Mouse (Mus musculus) skeletal muscle tissue, postnatal 0 days (tissue): Measurements from ENCODE around the gene Vsx2. TPM values are rescaled to one million over a fixed set of nuclear protein-coding genes. Genes with fewer than 3 reads are reported as not detected.

Experiments used
- polyA plus RNA-seq: library from polyadenylated mRNA; unstranded; fragments of >200 nt; fragmentation: Nextera tagmentation; extraction: Ambion mirVana; gene quantifications from 2 replicates; pipeline ENCODE4 v1.2.1, GENCODE M21; 2015

The Vsx2 gene
- polyA plus RNA-seq: not detected in 2 replicates

GRCm38 (mm10) chr12:84569336-84569970 lies at the start of gene Vsx2:
Gene Vsx2, plus strand, starts transcription at chr12:84569762.

GRCm38 (mm10) chr12:84616977-84617630 lies 47.5 kb downstream of the Vsx2 start, which contains the start of gene Abcd4:
Gene Abcd4, minus strand, starts transcription at chr12:84617413.

GRCm38 (mm10) chr12:84640654-84641053 lies 71.1 kb downstream of the Vsx2 start, which contains the start of gene Vrtn:
Gene Vrtn, plus strand, starts transcription at chr12:84641019.

Other genes with a start within 250 kb of the Vsx2 start
- gene Coq6, start 208.1 kb upstream of the Vsx2 start, polyA plus RNA-seq: 44.9 and 45.2 TPM in 2 replicates
- gene Fam161b, start 207.9 kb upstream of the Vsx2 start, polyA plus RNA-seq: 0.46 and 0.90 TPM in 2 replicates
- gene Entpd5, start 160.7 kb upstream of the Vsx2 start, polyA plus RNA-seq: 5.3 and 6.6 TPM in 2 replicates
- 0.54 and 0.71 TPM in 2 replicates for gene Bbof1, start 160.7 kb upstream of the Vsx2 start, polyA plus RNA-seq
- gene Rnf113a2, start 152.6 kb upstream of the Vsx2 start, polyA plus RNA-seq: 15.7 and 17.7 TPM in 2 replicates
- gene Aldh6a1, start 118.8 kb upstream of the Vsx2 start, polyA plus RNA-seq: 36.8 and 77.0 TPM in 2 replicates
- gene Lin52, start 118.3 kb upstream of the Vsx2 start, polyA plus RNA-seq: 7.3 and 8.9 TPM in 2 replicates
- 6.2 and 6.7 TPM in 2 replicates for gene Abcd4, start 47.7 kb downstream of the Vsx2 start, polyA plus RNA-seq
- gene Vrtn, start 71.3 kb downstream of the Vsx2 start, polyA plus RNA-seq: not detected in 2 replicates
- gene Syndig1l, start 129.1 kb downstream of the Vsx2 start, polyA plus RNA-seq: not detected in 2 replicates
- gene Npc2, start 203.4 kb downstream of the Vsx2 start, polyA plus RNA-seq: 33.1 and 47.6 TPM in 2 replicates
- gene Isca2, start 203.5 kb downstream of the Vsx2 start, polyA plus RNA-seq: 117 and 122 TPM in 2 replicates